ENCODE assay signal across 25 mouse cellular contexts in the genomic region with DNA sequence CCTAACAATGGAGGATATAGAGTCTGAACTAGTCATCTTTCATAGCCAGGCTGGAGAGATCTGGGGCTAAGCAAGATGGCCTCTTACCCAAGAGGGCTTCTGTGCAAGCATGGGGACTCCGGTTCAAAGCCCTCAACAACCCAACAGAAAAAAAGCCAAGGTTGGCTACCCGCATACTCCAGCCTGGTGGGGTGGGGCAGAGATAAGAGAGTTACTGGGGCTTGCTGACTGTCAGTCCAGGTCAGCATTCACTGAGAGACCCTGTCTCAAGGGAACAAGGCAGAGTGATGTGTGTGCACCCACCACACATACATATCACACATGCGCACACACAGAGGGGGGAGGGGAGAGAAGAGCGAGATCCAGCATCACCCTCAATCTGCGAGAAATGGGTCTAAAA. TPM values are rescaled to one million over a fixed set of nuclear protein-coding genes. Genes with fewer than 3 reads are reported as not detected.
DNase-seq lines count a peak whose midpoint lies in the region; ATAC-seq and TF ChIP-seq lines count a peak whose summit lies in the region.
"Had no signal": no experiment of that assay in that cellular context is flagged by ENCODE, and none has a peak within 500 bp of the region (broad histone marks: within the 10 kb centered on the region; RNA-seq: fewer than 3 reads in every experiment).

No protein-coding gene starts in this region.

- ATAC-seq in G1E (ENCODE audit: extremely low read depth, insufficient number of reproducible peaks, low FRiP score, poor library complexity, severe bottlenecking), result no peak
- ATAC-seq in liver, embryonic 12.5 days, result peak; percentile 43; the same call in 1 of the 2 replicates
- ATAC-seq in megakaryocyte-erythroid progenitor cell, adult 5-6 weeks (replicated peaks; ENCODE audit: low FRiP score, low TSS enrichment, poor library complexity, severe bottlenecking), result peak; percentile 63
- ATAC-seq in hindbrain, embryonic 12.5 days (ENCODE audit: low FRiP score), result no peak
- ATAC-seq: activated CD4-positive, CD25-positive, alpha-beta regulatory T cell, adult 4 months; forebrain, embryonic 14.5 days; hindbrain, embryonic 16.5 days; inflammation-experienced regulatory T-cells, adult 6 months; Patski had no signal

- peaks cover 51% of the 10 kb centered on the region for H3K36me3 ChIP-seq in G1E (replicated peaks)
- H3K36me3 ChIP-seq in MEL (ENCODE audit: control insufficient read depth in 1 of 2, insufficient read depth in 2 of 2, low read length in 2 of 2), result no peaks in the 10 kb centered on the region; a peak in 2 of 4 replicates
- peaks cover 18% of the 10 kb centered on the region for H3K36me3 ChIP-seq in liver, embryonic 12.5 days
- H3K36me3 ChIP-seq in hindbrain, embryonic 12.5 days, result peaks cover 14% of the 10 kb centered on the region

- H3K9ac ChIP-seq in MEL (ENCODE audit: control insufficient read depth, low read depth, low read length, poor library complexity, severe bottlenecking), result no peak overlapping the region
- H3K9ac ChIP-seq in liver, embryonic 12.5 days, result no peak overlapping the region
- H3K9ac ChIP-seq in hindbrain, embryonic 12.5 days, result no peak overlapping the region
- H3K9ac ChIP-seq: embryonic facial prominence, embryonic 15.5 days; heart, embryonic 12.5 days had no signal

- H3K79me2 ChIP-seq in MEL (ENCODE audit: control insufficient read depth, insufficient read depth, low read length, poor library complexity), result peaks cover 1% of the 10 kb centered on the region

- H3K27me3 ChIP-seq in G1E (ENCODE audit: insufficient read depth, low read length), result no peaks in the 10 kb centered on the region
- H3K27me3 ChIP-seq in MEL (ENCODE audit: control insufficient read depth in 1 of 2, insufficient read depth in 2 of 2, low read length in 2 of 2), result no peaks in the 10 kb centered on the region
- H3K27me3 ChIP-seq in liver, embryonic 12.5 days (replicated peaks), result no peaks in the 10 kb centered on the region
- no peaks in the 10 kb centered on the region for H3K27me3 ChIP-seq in hindbrain, embryonic 12.5 days
- H3K27me3 ChIP-seq: embryonic facial prominence, embryonic 15.5 days; heart, embryonic 12.5 days; Patski had no signal

- TF ChIP-seq CTCF in G1E (IDR thresholded peaks at IDR 0.05; ENCODE audit: low read depth, low read length), result no peak
- no peak for TF ChIP-seq CTCF in MEL (IDR thresholded peaks at IDR 0.05 in 2 of 3, conservative IDR thresholded peaks at IDR 0.05 in 1 of 3; ENCODE audit: control insufficient read depth in 1 of 3, insufficient read depth in 1 of 3, low read depth in 2 of 3, low read length in 3 of 3, poor library complexity in 1 of 3, severe bottlenecking in 1 of 3)

- H3K4me1 ChIP-seq in G1E (ENCODE audit: insufficient read depth, low read depth, low read length) (peaks cover 47% of the 10 kb centered on the region), MEL (ENCODE audit: control insufficient read depth in 1 of 2, insufficient read depth in 2 of 2, low read length in 2 of 2) (peaks cover 3 to 14% of the 10 kb centered on the region in 2 experiments; a peak in 3 of 4 replicates)
- H3K4me1 ChIP-seq in liver, embryonic 12.5 days, result peaks cover 32% of the 10 kb centered on the region
- H3K4me1 ChIP-seq in hindbrain, embryonic 12.5 days, result peaks cover 9% of the 10 kb centered on the region

- H3K4me2 ChIP-seq in liver, embryonic 12.5 days, result no peak overlapping the region
- H3K4me2 ChIP-seq in hindbrain, embryonic 12.5 days (replicated peaks), result no peak overlapping the region
- H3K4me2 ChIP-seq: embryonic facial prominence, embryonic 15.5 days; heart, embryonic 12.5 days had no signal

- peak in 1 of 2 experiments; percentile 33; a peak in 2 of 4 replicates for TF ChIP-seq EP300 in MEL (IDR thresholded peaks at IDR 0.05; ENCODE audit: low read depth in 1 of 2, low read length in 2 of 2)

- no peak for TF ChIP-seq RAD21 in MEL (IDR thresholded peaks at IDR 0.05; ENCODE audit: low read depth, low read length)

- H3K4me3 ChIP-seq in G1E (ENCODE audit: low read depth, low read length) (peak overlapping the region; percentile 6; the same call in 1 of the 2 replicates), MEL (ENCODE audit: control insufficient read depth in 1 of 2, insufficient read depth in 1 of 2, low read depth in 2 of 2, low read length in 2 of 2) (no peak overlapping the region)
- H3K4me3 ChIP-seq in liver, embryonic 12.5 days, result no peak overlapping the region
- no peak overlapping the region for H3K4me3 ChIP-seq in hindbrain, embryonic 12.5 days
- H3K4me3 ChIP-seq: embryonic facial prominence, embryonic 15.5 days; erythroblast, embryonic 14.5 days; forebrain, embryonic 10.5 days; heart, adult 2 months; heart, embryonic 12.5 days had no signal

- TF ChIP-seq POLR2A in MEL (IDR thresholded peaks at IDR 0.05; ENCODE audit: control insufficient read depth in 1 of 2, insufficient read depth in 1 of 2, low read depth in 1 of 2, low read length in 2 of 2, poor library complexity in 1 of 2), result no peak

- 51% methylated on average over 5 of the region's 5 CpGs for WGBS in liver, embryonic 12.5 days (ENCODE audit: insufficient replicate concordance)
- WGBS in hindbrain, embryonic 12.5 days, result 96% methylated on average over 5 of the region's 5 CpGs

- H3K9me3 ChIP-seq in G1E (replicated peaks) (no peaks in the 10 kb centered on the region), MEL (replicated peaks; ENCODE audit: insufficient read depth, low read length) (no peaks in the 10 kb centered on the region)
- H3K9me3 ChIP-seq in liver, embryonic 12.5 days (replicated peaks), result no peaks in the 10 kb centered on the region
- H3K9me3 ChIP-seq in hindbrain, embryonic 12.5 days (replicated peaks), result no peaks in the 10 kb centered on the region
- H3K9me3 ChIP-seq: embryonic facial prominence, embryonic 15.5 days; forebrain, embryonic 10.5 days; heart, embryonic 12.5 days had no signal

- no peak overlapping the region for H3K27ac ChIP-seq in MEL (ENCODE audit: control insufficient read depth, low read depth, low read length)
- no peak overlapping the region for H3K27ac ChIP-seq in liver, embryonic 12.5 days
- H3K27ac ChIP-seq in hindbrain, embryonic 12.5 days, result no peak overlapping the region
- H3K27ac ChIP-seq: embryonic facial prominence, embryonic 15.5 days; forebrain, embryonic 10.5 days; heart, adult 2 months had no signal

- no peak for DNase-seq in G1E (ENCODE audit: low spot score)
- DNase-seq in MEL (ENCODE audit: low read depth, low spot score), result peak; percentile 51
- DNase-seq in thymus, adult 18-20 months, result no peak
- DNase-seq: adrenal gland, postnatal 14 days; cerebellum, adult 2 months; cerebellum, postnatal 10 days; embryo, embryonic 11 days; gastrocnemius, postnatal 36 days; heart, adult 2 months had no signal

TF ChIP-seq in MEL, 35 proteins besides CTCF, POLR2A, EP300 and RAD21 (continues in another document):
- TF ChIP-seq MYB (IDR thresholded peaks at IDR 0.05; ENCODE audit: low read depth, low read length) (no peak), ELF1 (IDR thresholded peaks at IDR 0.05; ENCODE audit: low read depth, low read length) (no peak), POLR2AphosphoS5 (IDR thresholded peaks at IDR 0.05; ENCODE audit: borderline replicate concordance, low read depth, low read length) (no peak), ZNF384 (IDR thresholded peaks at IDR 0.05; ENCODE audit: low read depth, low read length) (peak; percentile 44; the same call in 1 of the 2 replicates), GABPA (IDR thresholded peaks at IDR 0.05; ENCODE audit: low read depth, low read length) (no peak), MAFK (IDR thresholded peaks at IDR 0.05; ENCODE audit: borderline replicate concordance, low read depth, low read length) (no peak), BHLHE40 (IDR thresholded peaks at IDR 0.05; ENCODE audit: borderline replicate concordance, low read depth, low read length) (no peak), SMC3 (IDR thresholded peaks at IDR 0.05; ENCODE audit: low read depth, low read length) (no peak), POLR2AphosphoS2 (IDR thresholded peaks at IDR 0.05; ENCODE audit: low read length) (no peak), RCOR1 (IDR thresholded peaks at IDR 0.05; ENCODE audit: low read depth, low read length) (no peak)

RNA-seq across cellular contexts. Expression of a gene that starts 4.6 kb away (rescaled TPM):
- total RNA-seq in G1E (2014; fragmentation: Nextera tagmentation) (42.6 and 56.3 TPM in 2 replicates), G1E (2017) (19.3 and 22.9 TPM in 2 replicates), MEL (2012; rRNA removed) (29.2 and 33.7 TPM in 2 replicates)
- polyA plus RNA-seq in G1E (2012) (25.0 and 29.9 TPM in 2 replicates), MEL (2012; ENCODE audit: insufficient read depth in 1 of 2, insufficient read length in 2 of 2, low read depth in 1 of 2, low replicate concordance in 2 of 2, missing spikeins in 1 of 2) (10 to 100 TPM in 1 of 2 experiments, not detected in 1; 66.8 TPM)
- polyA plus RNA-seq in liver, embryonic 12.5 days (2016; fragmentation: Nextera tagmentation; extraction: Ambion mirVana), result 43.9 and 47.0 TPM in 2 replicates
- 49.9 and 50.8 TPM in 2 replicates for total RNA-seq in megakaryocyte-erythroid progenitor cell, adult 5-6 weeks (2014; fragmentation: Nextera tagmentation)
- 28.5 and 42.0 TPM in 2 replicates for total RNA-seq in megakaryocyte-erythroid progenitor cell, adult 5-6 weeks (2017)
- polyA plus RNA-seq in hindbrain, embryonic 12.5 days (2016; fragmentation: Nextera tagmentation; extraction: Ambion mirVana), result 84.7 and 86.7 TPM in 2 replicates

RNA-seq across cellular contexts. Expression of a gene that starts 32.0 kb away (rescaled TPM):
- total RNA-seq in G1E (2014; fragmentation: Nextera tagmentation) (3.0 and 8.9 TPM in 2 replicates), G1E (2017) (3.6 and 7.3 TPM in 2 replicates), MEL (2012; rRNA removed) (1.0 and 1.2 TPM in 2 replicates)
- polyA plus RNA-seq in G1E (2012) (2.3 and 2.9 TPM in 2 replicates), MEL (2012; ENCODE audit: insufficient read depth in 1 of 2, insufficient read length in 2 of 2, low read depth in 1 of 2, low replicate concordance in 2 of 2, missing spikeins in 1 of 2) (1 to 10 TPM in 1 of 2 experiments, not detected in 1; 4.5 TPM)
- polyA plus RNA-seq in liver, embryonic 12.5 days (2016; fragmentation: Nextera tagmentation; extraction: Ambion mirVana), result 1.4 and 2.3 TPM in 2 replicates
- 2.6 and 3.0 TPM in 2 replicates for total RNA-seq in megakaryocyte-erythroid progenitor cell, adult 5-6 weeks (2014; fragmentation: Nextera tagmentation)
- 4.8 and 5.3 TPM in 2 replicates for total RNA-seq in megakaryocyte-erythroid progenitor cell, adult 5-6 weeks (2017)
- polyA plus RNA-seq in hindbrain, embryonic 12.5 days (2016; fragmentation: Nextera tagmentation; extraction: Ambion mirVana), result 7.4 and 8.1 TPM in 2 replicates
- polyA plus RNA-seq: erythroblast, embryonic 14.5 days had no signal

RNA-seq across cellular contexts. Expression of a gene that starts 51.2 kb away (rescaled TPM):
- total RNA-seq in G1E (2014; fragmentation: Nextera tagmentation) (not detected in 2 replicates), G1E (2017) (0.52 TPM in 1 of 2 replicates, not detected in the other), MEL (2012; rRNA removed) (not detected in 2 replicates)
- polyA plus RNA-seq in G1E (2012) (not detected in 2 replicates), MEL (2012; ENCODE audit: insufficient read depth in 1 of 2, insufficient read length in 2 of 2, low read depth in 1 of 2, low replicate concordance in 2 of 2, missing spikeins in 1 of 2) (not detected)
- polyA plus RNA-seq in liver, embryonic 12.5 days (2016; fragmentation: Nextera tagmentation; extraction: Ambion mirVana), result not detected in 2 replicates
- not detected in 2 replicates for total RNA-seq in megakaryocyte-erythroid progenitor cell, adult 5-6 weeks (2014; fragmentation: Nextera tagmentation)
- not detected in 2 replicates for total RNA-seq in megakaryocyte-erythroid progenitor cell, adult 5-6 weeks (2017)
- 0.09 and 0.51 TPM in 2 replicates for polyA plus RNA-seq in hindbrain, embryonic 12.5 days (2016; fragmentation: Nextera tagmentation; extraction: Ambion mirVana)
- total RNA-seq: gastrocnemius, adult 8-10 months; gastrocnemius, postnatal 36 days; heart, adult 2 months; heart, postnatal 25 days had no signal
- polyA plus RNA-seq: activated CD4-positive, CD25-positive, alpha-beta regulatory T cell, adult 4 months; embryonic facial prominence, embryonic 11.5 days; erythroblast, embryonic 14.5 days; forebrain, embryonic 10.5 days; heart, embryonic 12.5 days; heart, embryonic 16.5 days; inflammation-experienced regulatory T-cells, adult 6 months; Patski had no signal

Comparison
In these comparisons a context has a peak if more than half of its experiments do, and no peak if none do; other contexts are left out.
1. ATAC-seq: peak in liver, embryonic 12.5 days (single experiment) and megakaryocyte-erythroid progenitor cell, adult 5-6 weeks (single experiment); none in G1E (single experiment) and hindbrain, embryonic 12.5 days (single experiment).